Mouse (Mus musculus): Measurements from ENCODE around the gene Serinc3. TPM values are rescaled to one million over a fixed set of nuclear protein-coding genes. Genes with fewer than 3 reads are reported as not detected.
A peak's percentile ranks its signal among the peaks of the same experiment; 100 is the strongest.
"Not testable (repeated sequence)": the region's sequence is repeated elsewhere in the genome, so short reads cannot be mapped to it uniquely, and the experiment has no call there.

Serinc3 gene
- polyA plus RNA-seq, 1 experiment = 1,613 TPM

DNA sequence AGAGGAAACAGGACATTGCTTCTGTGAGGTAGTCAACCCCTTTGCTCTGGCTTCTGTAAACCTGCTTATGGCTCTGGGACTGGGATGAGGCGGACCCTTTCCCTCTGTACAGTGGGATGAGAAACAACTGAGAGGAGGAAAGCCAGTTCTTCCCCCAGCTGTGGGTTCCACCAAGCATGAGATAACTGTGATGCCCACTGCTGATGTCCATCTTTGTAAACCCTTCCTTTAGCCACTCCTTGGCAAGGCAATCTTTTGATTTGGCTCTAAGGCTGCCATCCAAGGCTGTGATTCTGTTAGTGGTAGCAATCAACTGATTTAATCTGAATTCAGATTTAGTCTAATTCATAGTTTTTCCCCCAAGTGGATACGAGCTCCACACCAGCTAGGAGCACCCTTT, 12.6 kb upstream of the Serinc3 start:
- Histone ChIP-seq H3K4me1 (ENCODE audit: control insufficient read depth, insufficient read depth, low read length) (peaks cover 30% of the 10 kb centered on the region), H3K27ac (ENCODE audit: insufficient read depth, low read depth, low read length) (no peak overlapping the region), H3K4me3 (ENCODE audit: insufficient read depth, low read length) (no peak overlapping the region)
- no peak for TF ChIP-seq CTCF (IDR thresholded peaks at IDR 0.05; ENCODE audit: low read depth, low read length)
- TF ChIP-seq POLR2A (IDR thresholded peaks at IDR 0.05; ENCODE audit: borderline replicate concordance, low read depth, low read length) = no peak

DNA sequence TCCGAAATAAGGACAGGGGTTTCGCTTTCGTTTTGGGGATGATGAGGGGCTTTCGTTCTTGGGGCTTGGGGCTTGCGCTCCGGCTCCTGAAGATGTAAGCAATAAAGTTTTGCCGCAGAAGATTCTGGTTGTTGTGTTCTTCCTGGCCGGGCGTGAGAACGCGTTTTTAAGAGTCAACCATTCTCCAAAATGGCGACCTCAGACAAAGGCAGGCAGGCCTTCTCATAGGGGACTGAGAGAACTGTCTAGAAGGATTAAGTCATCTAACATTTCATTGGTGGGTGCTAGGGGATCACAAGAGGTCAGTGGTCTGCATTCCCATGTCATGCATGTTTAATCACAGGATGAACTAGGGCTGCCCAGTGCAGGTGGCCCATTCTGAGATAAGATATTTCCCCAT, 10.8 kb upstream of the Serinc3 start:
- H3K4me3 ChIP-seq (ENCODE audit: insufficient read depth, low read length); H3K27ac ChIP-seq (ENCODE audit: insufficient read depth, low read depth, low read length): not testable (repeated sequence)
- H3K4me1 ChIP-seq (ENCODE audit: control insufficient read depth, insufficient read depth, low read length) = peaks cover 13% of the 10 kb centered on the region

DNA sequence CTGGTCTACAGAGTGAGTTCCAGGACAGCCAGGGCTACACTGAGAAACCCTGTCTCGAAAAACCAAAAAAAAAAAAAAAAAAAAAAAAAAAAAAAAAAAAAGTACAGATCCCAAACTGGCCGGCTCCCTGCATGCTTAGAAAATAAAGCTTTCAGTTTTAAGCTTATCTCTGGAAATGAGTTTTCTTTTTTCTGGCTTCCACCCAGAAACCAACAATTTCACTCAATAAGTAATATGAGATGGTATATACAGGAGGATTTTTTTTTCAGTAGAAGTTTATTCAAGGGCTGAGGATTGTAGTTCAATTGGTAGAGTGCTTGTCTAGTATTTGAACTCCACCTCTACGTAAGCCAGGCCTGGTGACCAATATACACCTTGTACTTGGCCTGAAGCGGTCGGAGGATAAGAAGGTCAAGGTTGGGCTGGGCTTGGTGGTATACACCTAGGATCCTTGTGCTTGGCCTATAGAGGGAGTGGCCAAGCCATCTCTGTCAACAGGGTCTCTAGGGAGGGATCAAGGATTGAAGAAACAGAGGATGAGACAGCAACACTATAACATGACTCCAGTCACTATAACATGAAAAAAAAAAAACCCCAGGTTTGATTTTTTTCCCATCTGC, 1.6 kb upstream of the Serinc3 start:
- no peak for TF ChIP-seq CTCF (IDR thresholded peaks at IDR 0.05; ENCODE audit: low read depth, low read length)
- no peak for TF ChIP-seq POLR2A (IDR thresholded peaks at IDR 0.05; ENCODE audit: borderline replicate concordance, low read depth, low read length)

GRCm38 (mm10) chr2:163645700-163646460, 949 bp upstream of the Serinc3 start:
- no peak for TF ChIP-seq POLR2A (IDR thresholded peaks at IDR 0.05; ENCODE audit: borderline replicate concordance, low read depth, low read length)
- TF ChIP-seq CTCF (IDR thresholded peaks at IDR 0.05; ENCODE audit: low read depth, low read length) = no peak
- Histone ChIP-seq H3K4me1 (ENCODE audit: control insufficient read depth, insufficient read depth, low read length) (peaks cover 20% of the 10 kb centered on the region), H3K27ac (ENCODE audit: insufficient read depth, low read depth, low read length) (peak overlapping the region; percentile 98), H3K4me3 (ENCODE audit: insufficient read depth, low read length) (0 out of 2 replicates have a peak overlapping the region, but pooled peaks have one; percentile 24)

More for the DNA sequence above, 1.6 kb upstream of the Serinc3 start:
- H3K4me1 ChIP-seq (ENCODE audit: control insufficient read depth, insufficient read depth, low read length) = peaks cover 14% of the 10 kb centered on the region
- H3K4me3 ChIP-seq (ENCODE audit: insufficient read depth, low read length) = no peak overlapping the region
- no peak overlapping the region; the same call in 1 of the 2 replicates for H3K27ac ChIP-seq (ENCODE audit: insufficient read depth, low read depth, low read length)

GRCm38 (mm10) chr2:163644047-163644446, 884 bp downstream of the Serinc3 start:
- H3K27ac ChIP-seq (ENCODE audit: insufficient read depth, low read depth, low read length) = peak overlapping the region; percentile 100
- peak overlapping the region; percentile 78 for H3K4me3 ChIP-seq (ENCODE audit: insufficient read depth, low read length)
- peaks cover 32% of the 10 kb centered on the region for H3K4me1 ChIP-seq (ENCODE audit: control insufficient read depth, insufficient read depth, low read length)
- no peak for TF ChIP-seq CTCF (IDR thresholded peaks at IDR 0.05; ENCODE audit: low read depth, low read length)
- TF ChIP-seq POLR2A (IDR thresholded peaks at IDR 0.05; ENCODE audit: borderline replicate concordance, low read depth, low read length) = no peak

DNA sequence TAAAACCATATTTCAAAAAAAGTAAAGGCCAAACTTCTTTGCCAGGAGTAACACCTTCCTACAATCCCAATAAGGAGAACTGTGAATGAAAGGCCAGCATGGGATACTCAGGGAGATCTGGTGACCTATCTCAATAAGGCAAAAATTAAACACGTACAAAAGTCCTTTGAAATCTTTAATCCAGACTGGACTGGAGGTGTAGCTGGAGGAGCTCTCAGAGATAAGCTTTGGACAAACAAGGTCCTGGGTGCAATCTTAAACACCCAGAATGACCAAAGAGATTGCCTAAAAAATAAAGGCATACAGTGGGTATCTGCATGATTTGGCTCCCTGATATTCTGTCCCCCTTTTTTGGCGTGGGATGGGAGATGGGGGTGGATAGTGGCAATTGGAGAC, 1.4 kb downstream of the Serinc3 start:
- TF ChIP-seq CTCF (IDR thresholded peaks at IDR 0.05; ENCODE audit: low read depth, low read length) (no peak), POLR2A (IDR thresholded peaks at IDR 0.05; ENCODE audit: borderline replicate concordance, low read depth, low read length) (no peak)
- Histone ChIP-seq H3K4me3 (ENCODE audit: insufficient read depth, low read length) (peak overlapping the region; percentile 78), H3K27ac (ENCODE audit: insufficient read depth, low read depth, low read length) (peak overlapping the region; percentile 100), H3K4me1 (ENCODE audit: control insufficient read depth, insufficient read depth, low read length) (peaks cover 36% of the 10 kb centered on the region)

GRCm38 (mm10) chr2:163642685-163643575, 2.0 kb downstream of the Serinc3 start:
- no peak for TF ChIP-seq CTCF (IDR thresholded peaks at IDR 0.05; ENCODE audit: low read depth, low read length)
- peak; percentile 92 for TF ChIP-seq POLR2A (IDR thresholded peaks at IDR 0.05; ENCODE audit: borderline replicate concordance, low read depth, low read length)
- peaks cover 41% of the 10 kb centered on the region for H3K4me1 ChIP-seq (ENCODE audit: control insufficient read depth, insufficient read depth, low read length)
- peak overlapping the region; percentile 78 for H3K4me3 ChIP-seq (ENCODE audit: insufficient read depth, low read length)
- peak overlapping the region; percentile 100 for H3K27ac ChIP-seq (ENCODE audit: insufficient read depth, low read depth, low read length)

- H3K4me3 ChIP-seq (ENCODE audit: insufficient read depth, low read length) = peak overlapping the region; percentile 45
- TF ChIP-seq POLR2A (IDR thresholded peaks at IDR 0.05; ENCODE audit: borderline replicate concordance, low read depth, low read length) (no peak), CTCF (IDR thresholded peaks at IDR 0.05; ENCODE audit: low read depth, low read length) (no peak)
- peak overlapping the region; percentile 94 for H3K27ac ChIP-seq (ENCODE audit: insufficient read depth, low read depth, low read length)
- peaks cover 50% of the 10 kb centered on the region for H3K4me1 ChIP-seq (ENCODE audit: control insufficient read depth, insufficient read depth, low read length)
Observed at GRCm38 (mm10) chr2:163641681-163642080, 3.2 kb downstream of the Serinc3 start.

- no peak for TF ChIP-seq CTCF (IDR thresholded peaks at IDR 0.05; ENCODE audit: low read depth, low read length)
- TF ChIP-seq POLR2A (IDR thresholded peaks at IDR 0.05; ENCODE audit: borderline replicate concordance, low read depth, low read length) = no peak
- Histone ChIP-seq H3K27ac (ENCODE audit: insufficient read depth, low read depth, low read length) (peak overlapping the region; percentile 94), H3K4me3 (ENCODE audit: insufficient read depth, low read length) (peak overlapping the region; percentile 45), H3K4me1 (ENCODE audit: control insufficient read depth, insufficient read depth, low read length) (peaks cover 42% of the 10 kb centered on the region)
Observed at GRCm38 (mm10) chr2:163640493-163640892, 4.4 kb downstream of the Serinc3 start.
